Mouse (Mus musculus) liver (tissue): Measurements from ENCODE around the gene Wars.
A peak's percentile ranks its signal among the peaks of the same experiment; 100 is the strongest.
"Not testable (repeated sequence)": the region's sequence is repeated elsewhere in the genome, so short reads cannot be mapped to it uniquely, and the experiment has no call there.

Experiments used
- DNase-seq: peaks from one replicate; pipeline ENCODE4 v3.0.0-alpha.2; 2020; ENCODE audit warnings: mixed read lengths

Gene Wars

DNA sequence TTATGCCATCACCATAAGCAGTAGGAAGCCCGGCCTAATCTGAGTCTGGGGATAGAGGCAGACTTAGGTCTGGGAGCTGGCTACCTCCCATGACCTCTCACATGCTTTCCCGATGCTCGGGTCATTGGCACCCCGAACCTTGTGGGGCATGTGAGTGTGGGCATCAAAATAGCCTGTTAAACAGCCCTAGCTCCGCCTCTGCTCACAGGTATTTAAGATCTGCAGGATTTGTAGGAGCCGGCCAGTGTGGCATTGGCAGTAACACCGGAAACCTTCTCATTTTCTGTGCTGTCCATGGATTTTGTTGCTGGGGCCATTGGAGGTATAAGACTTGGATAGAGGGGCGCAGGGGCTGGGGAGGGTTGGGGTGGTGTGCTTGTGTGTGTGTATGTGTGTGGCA, 43.1 kb downstream of the Wars start:
- no peak for DNase-seq

DNA sequence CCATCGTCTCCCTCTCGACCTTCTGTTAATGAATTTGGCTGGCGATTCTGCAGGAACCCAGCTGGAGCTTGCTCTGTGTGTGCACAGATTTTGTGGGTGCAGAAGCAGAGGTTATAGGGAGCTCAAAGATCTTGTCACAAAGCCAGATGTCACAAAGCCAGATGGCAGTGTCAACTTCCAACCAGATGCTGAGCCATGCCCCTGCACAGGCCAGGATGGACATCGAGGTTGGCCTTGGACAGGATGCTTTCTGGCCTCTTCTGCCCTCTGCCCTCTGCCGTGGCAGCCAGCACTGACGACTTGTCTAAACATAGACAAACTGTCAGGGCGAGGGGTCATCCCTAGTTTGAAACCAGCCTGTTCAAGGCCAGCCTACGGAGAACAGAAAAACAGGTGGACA, 43.8 kb downstream of the Wars start:
- peak; percentile 48 for DNase-seq

GRCm38 (mm10) chr12:108849488-108850022, 44.4 kb downstream of the Wars start:
- no peak for DNase-seq

DNA sequence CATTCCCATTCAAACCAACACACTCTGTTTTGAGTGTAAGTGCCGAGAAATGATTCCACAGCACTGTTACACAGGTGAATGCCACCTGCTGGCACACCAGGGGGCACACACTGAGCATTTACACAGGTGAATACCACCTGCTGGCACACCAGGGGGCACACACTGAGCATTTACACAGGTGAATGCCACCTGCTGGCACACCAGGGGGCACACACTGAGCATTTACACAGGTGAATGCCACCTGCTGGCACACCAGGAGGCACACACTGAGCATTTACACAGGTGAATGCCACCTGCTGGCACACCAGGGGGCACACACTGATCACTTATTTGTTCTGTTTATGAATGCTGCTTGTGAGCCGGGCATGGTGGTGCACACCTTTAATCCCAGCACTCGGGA, 45.9 kb downstream of the Wars start:
- DNase-seq, result not testable (repeated sequence)

GRCm38 (mm10) chr12:108842663-108843062, 51.3 kb downstream of the Wars start:
- no peak for DNase-seq

DNA sequence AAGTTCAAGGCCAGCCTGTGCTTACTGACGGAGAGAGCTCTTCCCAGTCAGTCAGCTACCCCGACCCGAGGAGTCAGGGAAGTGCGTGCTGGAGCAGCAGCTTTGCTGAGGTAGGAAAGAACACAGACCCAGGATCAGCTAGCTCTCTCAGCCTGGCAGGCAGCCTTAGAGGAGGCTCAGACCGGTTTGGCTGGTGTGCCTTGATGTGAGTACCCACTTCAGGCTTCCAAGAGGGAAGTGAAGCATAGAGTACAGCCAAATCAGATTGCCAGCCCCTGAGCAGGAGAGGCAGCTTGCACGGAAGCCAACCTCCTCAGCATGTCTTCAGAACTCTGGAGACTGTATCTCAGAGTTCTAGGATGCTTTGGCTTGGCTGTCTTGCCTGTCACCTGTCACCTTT, 52.8 kb downstream of the Wars start:
- no peak for DNase-seq

GRCm38 (mm10) chr12:108836722-108837121, 57.3 kb downstream of the Wars start:
- DNase-seq, result no peak

DNA sequence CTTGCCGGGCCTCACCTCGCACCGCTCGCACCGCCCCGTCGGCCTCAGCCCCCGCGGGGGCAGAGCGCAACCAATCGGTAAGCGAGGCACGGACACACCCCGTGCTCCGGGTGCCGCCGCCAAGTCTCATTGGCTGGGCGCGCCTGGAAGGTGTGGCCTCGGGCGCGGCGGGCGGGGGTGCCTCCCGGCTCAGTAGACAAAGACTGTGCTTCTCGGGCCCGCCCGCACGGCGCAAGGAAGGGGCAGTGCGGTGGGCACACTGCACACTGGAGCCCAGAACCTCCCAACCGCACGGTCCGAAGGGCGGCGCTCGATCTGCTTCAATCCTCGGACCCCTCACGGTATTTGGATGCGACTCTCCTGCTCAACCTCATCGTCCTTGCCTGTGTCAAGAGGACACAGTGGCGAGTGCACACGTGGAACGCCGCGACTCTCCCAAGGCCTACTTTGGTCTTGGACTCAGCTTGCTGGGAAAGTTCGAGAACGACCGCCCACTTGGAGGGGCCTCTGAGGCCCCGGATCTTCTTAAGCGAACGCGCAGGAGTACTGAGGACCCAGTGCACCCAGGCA, 58.0 kb downstream of the Wars start, which contains the start of the genes Slc25a29 and Slc25a47:
Gene Slc25a29, minus strand, starts transcription at position 44 of the 570 bp plus-strand sequence.
Gene Slc25a47, plus strand, starts transcription at position 207 of the 570 bp plus-strand sequence.
- DNase-seq, result peak; percentile 95

GRCm38 (mm10) chr12:108835208-108835839, 58.6 kb downstream of the Wars start:
- no peak for DNase-seq

- no peak for DNase-seq
These were observed 59.2 kb downstream of the Wars start for GRCm38 (mm10) chr12:108834786-108835185.

- DNase-seq, result no peak
These were observed 59.6 kb downstream of the Wars start for GRCm38 (mm10) chr12:108834337-108834736.

DNA sequence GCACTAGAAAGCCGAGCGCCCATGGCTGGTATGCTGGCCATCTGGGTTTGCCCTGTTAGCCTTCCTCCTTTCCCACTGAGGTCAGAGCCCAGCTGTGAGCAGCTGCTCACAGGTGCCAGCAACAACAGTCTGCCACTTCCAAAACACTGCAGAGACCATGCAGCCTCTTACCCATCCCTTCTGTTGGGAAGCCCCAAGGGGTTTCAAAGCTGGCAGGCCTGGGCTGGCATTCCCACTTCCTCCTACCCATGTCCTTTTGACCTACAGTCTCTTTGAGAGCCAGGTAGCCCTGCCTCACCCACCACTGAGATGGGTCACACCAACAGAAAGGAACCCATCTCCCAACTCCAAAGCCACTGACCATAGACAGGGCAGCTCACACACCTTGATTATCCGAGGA, 60.6 kb downstream of the Wars start:
- DNase-seq, result no peak

DNA sequence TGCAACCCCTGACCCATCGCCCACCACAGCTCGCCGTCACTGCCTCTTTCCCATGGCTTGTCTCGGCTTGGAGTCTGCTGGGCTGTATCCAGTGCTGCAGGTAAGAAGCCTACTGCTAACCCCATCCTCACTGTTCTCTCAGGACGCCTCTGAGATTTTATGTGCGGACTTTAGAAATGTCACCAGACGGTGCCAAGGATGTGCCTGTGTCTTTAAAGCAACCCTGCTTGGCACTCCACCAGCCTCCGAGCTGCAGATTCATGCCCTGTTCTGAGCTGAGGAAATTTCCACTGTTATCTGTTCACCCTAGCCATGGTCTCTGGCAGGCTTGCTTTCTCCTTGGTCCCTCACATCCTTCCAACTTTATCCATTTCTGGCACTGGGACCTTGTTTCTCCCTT, 61.1 kb downstream of the Wars start:
- no peak for DNase-seq

- DNase-seq, result no peak
These were observed 61.9 kb downstream of the Wars start for GRCm38 (mm10) chr12:108831966-108832643.

GRCm38 (mm10) chr12:108830358-108830757, 63.6 kb downstream of the Wars start:
- no peak for DNase-seq

DNA sequence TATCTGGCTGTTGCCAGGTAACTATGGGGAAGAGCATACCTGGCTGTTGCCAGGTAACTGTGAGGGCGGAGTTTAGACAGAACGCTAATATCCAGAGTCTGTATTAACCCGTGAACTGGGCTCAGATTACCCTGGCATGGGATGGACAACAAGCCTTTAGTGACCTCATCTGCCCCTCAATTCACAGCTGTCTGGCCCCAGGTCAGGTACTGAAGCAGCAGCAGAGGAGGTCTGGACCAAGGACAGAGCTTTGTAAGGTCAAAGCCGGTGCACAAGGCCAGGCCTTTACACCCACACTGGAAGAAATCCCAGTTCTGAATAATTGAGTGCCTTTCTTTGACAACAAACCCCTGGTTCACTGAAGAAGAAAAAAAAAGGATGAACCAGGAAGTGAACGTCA, 64.3 kb downstream of the Wars start:
- no peak for DNase-seq

GRCm38 (mm10) chr12:108827641-108828040, 66.3 kb downstream of the Wars start:
- no peak for DNase-seq

GRCm38 (mm10) chr12:108826958-108827535, 66.9 kb downstream of the Wars start:
- no peak for DNase-seq

- DNase-seq, result no peak
These were observed 67.6 kb downstream of the Wars start for GRCm38 (mm10) chr12:108826282-108826957.

- DNase-seq, result no peak
These were observed 68.3 kb downstream of the Wars start for GRCm38 (mm10) chr12:108825561-108826224.

DNA sequence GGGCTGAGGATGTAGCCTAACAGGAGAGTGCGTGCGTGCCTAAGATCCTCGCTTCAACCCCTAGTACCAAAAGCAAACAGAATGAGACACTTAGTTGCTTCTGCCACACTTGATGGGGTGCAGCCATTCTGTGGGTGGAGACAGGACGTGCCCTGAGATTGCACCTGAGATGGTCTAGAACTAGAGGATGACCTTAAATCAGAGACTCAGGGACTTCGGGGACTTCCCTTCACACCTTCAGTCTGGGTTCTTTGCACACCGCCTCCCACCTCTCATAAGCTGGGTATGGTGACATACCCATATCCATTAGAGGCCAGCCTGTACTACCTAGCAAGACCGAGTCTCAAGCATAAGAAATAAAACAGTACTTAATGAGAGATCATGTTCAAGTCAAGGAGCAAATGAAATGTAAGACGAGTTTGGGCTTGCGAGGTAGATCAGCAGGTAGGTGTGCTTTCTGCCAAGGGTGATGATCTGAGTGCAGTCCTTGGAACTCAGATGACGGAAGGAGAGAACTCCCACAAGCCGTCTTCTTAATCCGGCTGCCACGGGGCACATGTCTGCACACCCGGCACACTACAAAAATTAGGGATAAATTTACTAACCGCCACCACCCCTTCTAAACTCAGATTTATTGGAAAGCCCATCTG, 69.6 kb downstream of the Wars start:
- no peak for DNase-seq

DNA sequence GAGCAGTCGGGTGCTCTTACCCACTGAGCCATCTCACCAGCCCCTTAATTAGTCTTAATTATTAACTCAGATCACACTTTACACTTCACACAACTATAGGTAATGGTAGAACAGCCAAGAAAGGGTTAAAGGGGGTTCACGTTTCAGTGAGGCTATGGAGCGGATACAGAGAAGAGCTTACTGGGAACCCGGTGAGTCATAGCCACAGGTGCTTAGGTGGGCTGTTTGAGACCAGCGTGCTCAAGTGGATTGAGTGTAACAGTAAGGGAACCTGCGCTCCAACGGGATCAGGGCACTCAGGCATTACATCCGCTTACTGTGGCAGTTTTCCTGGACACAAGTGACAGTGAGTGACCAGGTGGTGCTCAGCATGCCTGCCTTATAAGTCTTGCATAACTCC, 70.9 kb downstream of the Wars start:
- no peak for DNase-seq
